Mouse (Mus musculus) T-helper 1 cell (primary cell): ENCODE measurements around the gene Mucl3.

Experiments used
- in situ Hi-C: fragments of 300-600 bp; cut with MboI, MseI; formaldehyde crosslinking; loops from one replicate; pipeline ENCODE4 v1.15.1; 2025; ENCODE audit warnings: high pct_unique_total_duplicates

Mucl3 gene

DNA sequence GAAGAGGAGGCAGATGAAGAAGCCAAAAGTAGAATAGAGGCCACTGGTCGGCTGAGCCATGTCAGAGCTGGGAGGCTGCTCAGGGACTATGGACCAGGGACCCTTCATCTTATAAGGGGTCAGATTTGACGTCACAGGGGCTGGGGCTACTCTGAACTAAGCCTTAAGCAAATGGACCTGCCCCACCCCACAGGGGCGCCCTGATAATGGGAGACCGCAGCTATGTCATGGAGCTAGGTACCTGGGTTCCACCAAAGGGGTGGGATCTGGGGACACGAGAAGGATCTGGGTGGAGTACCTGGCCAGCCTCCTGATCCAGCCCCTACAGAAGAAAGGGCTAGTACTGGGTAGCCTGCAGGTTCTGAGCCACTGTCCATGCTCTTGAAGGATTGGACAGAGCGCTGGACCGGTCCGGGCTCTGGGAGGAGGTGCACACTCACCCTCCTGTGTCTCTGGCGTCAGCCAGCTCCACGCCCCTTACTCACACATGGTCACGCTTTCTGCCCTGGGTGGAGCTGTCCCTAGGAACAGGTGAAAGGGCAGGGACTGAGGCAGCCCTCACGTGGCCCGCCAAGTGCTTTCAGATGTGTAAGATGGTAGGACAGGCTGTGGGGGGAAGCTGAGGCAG lies at the start of gene Mucl3:
Mucl3 (minus strand) TSS at position 87 of the 628 bp plus-strand sequence.
- in situ Hi-C loops: no loop called here

DNA sequence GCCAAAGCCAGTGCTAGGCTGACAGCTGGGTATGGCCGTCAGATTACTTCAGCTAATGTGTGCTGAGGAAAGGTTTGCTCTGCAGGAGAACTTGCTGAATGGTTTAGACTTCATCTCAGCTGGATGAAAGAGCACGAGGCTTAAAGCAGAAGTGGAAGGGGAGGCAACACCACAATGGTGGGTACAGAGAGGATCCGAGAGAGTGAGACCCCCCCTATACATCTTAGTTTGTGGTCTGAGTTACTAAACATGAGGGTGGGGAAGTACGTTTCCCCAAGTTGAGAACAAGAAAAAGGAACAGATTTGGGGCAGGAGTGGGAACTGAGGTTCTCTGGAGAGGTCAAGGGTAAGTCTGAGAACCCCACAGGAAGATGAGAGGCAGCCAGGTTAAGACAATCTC lies 48.9 kb upstream of the Mucl3 start:
- in situ Hi-C loops: no loop called here

DNA sequence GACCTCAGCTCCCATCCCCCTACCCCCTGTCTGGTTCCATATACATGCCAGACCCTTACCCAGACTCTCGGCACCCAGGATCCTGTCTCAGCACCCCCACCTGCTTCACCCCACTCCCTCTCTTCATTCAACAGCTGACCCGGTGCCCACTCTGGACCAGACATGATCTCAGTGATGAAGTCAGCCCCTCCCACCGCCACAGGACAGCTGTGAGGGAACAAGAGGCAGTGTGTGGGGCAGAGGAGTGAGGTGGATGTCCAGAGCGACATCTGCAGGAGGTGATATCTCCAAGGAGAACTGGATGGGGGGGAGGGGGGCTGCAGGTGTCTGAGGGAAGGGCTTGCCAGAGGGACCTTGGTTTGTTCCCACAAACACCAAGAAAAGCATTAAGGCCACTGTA lies 48.3 kb upstream of the Mucl3 start:
- in situ Hi-C loops: no loop called here

DNA sequence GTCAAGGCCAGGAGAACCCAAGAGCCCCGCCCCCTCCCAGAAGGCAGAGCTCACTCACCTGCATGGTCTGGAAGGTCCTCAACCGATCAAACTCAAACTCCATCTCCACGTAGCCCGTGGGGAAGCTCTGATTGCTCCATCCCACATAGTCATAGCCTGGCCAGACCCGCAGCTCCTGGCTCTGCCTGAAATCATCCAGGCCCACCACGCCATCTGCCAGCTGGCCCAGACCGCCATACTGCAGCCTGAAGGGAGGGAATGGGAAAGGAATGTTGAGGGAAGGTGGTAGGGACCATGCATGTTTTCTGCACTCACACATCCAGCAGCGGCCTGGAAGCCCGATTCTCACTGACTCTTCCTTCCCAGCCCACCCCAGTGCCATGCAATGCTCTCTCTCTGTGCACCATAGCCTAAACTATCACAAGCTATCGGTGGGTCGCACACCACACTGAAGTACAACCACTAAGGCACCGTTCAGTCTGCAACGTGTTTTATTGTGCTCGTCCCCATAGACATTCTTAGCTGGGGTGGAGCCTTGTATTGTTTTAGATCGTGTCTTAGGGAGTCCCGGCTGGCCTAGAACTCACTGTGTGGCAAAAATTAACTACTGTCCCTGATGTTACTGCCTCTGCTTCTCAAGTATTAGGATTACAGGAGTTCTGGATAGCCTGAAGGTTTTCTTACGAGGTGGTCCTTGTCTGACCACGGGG lies 46.6 kb upstream of the Mucl3 start:
- in situ Hi-C loops: no loop called here

DNA sequence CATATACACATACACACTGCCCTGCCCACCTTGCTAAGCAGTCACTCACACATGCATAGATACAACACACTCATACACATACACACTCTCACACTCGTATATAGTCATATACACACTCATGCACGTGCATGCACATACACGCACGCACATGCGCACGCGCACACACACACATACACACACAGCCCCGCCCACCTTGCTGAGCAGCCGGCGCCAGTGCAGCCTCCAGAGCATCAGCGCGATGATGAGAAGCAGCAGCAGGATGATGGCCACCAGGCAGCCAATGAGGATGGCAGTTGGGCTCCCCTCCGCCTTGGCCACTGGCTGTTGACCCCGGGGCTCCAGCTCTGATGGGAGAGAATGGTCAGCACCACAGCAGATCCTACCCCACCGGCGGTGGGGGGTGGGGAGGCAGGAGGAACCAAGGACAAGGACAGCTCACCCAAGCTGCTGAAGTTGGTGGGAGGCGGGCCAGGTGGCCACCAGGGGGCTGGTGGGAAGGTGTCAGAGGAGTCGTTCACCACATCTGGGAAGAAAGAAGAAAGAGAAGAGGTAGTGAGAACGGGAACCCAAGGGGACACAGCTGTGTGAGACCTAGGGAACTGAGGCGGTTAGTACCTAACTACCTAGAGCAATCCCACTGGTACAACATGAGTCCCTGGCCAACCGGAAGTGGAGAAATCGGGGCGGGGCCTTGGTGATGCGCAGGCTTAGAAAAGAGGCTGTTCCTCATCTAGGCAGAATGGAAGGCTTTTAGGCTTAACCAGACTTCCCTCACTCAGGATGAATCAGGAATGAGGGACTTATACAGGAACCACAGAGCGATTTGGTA lies 45.1 kb upstream of the Mucl3 start:
- in situ Hi-C loops: no loop called here

DNA sequence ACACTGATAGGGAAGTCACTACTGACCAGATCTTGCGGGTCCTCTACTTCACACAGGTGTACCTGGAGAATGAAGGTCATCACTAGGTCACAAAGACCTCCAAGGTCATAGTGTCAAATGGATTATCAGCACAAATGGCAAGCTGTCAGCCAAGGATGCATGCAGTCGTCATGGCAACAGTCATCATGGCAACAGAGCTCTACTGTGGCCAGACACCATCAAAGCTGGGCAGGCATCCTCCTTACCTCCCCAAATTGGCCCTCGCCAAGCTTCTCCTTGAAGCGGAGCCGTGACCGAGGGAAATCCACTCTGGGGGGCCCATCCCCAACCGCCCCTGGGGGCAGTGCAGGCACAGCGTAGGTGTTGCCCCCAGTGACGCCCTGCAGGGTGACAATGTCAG lies 41.6 kb upstream of the Mucl3 start:
- in situ Hi-C loops: no loop called here

DNA sequence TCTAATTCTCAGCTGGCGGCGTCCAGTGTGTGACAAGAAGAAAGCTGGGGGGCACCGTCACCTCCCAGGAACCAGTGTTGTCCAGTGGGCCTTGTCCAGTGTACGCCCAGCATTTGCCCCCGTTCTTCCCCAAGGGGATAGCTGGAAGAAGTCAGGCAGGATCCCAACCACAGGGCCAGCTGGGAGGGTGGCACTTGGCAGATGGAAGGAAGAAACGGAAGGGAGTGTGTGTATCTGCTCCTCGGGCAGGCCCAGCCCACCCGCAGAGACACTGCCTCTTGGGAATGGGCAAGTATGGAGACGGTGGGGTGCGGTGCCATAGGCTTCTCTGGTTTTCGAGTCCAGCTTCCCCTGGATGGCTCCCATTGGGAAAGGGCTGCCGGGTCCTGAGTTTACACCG lies 38.5 kb upstream of the Mucl3 start:
- in situ Hi-C loops: no loop called here

DNA sequence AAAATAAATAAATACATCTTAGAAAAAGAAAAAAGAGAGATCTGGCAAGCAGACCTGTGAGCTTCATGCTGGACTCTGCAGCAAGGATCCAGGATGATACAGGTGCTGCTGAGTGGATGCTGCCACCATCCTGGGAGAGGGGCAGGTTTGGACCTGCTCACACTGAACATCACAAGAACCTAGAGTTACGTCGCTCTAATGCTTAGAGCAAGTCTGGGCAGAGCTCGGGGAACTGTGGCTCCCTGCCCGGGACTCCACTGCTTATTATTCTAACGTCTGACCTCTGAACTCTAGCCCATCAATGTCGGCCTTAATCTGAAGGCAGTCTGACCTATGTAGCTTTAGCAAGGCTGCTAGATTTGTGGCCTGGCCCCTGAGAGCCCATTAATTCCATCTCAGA lies 37.1 kb upstream of the Mucl3 start:
- in situ Hi-C loops: no loop called here

DNA sequence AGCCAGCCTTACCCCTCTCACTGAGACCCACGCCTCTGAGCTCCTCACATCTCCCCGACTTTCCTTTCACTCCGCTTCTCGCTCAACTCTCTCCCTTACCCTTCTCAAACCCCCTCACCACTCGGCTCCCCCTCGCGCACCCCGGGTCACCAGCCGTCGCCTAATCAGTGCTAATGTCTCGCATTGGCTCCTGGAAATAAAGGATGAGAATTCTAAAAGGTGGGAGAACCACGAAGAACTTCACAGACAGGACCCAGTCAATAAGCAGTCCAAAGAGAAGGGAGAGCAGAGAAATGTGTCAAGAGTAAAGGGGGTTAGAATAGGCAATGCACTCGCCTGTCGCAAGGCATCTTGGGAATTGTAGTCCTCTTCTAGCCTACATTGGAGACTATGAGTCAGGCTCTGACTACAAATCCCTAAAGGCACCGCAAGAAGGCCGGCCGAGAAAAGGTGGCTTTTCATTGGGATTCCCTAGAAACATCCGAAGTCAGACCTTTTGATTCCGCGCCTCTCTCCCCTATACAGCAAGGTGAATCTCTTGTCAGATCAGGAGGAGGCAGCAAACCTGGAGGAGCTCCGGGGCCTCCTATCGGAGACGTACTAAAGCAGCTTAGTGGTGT lies 30.0 kb upstream of the Mucl3 start, which contains the start of gene Gtf2h4:
Gtf2h4 (minus strand) TSS at position 324 of the 620 bp plus-strand sequence.
- in situ Hi-C loops: no loop called here

DNA sequence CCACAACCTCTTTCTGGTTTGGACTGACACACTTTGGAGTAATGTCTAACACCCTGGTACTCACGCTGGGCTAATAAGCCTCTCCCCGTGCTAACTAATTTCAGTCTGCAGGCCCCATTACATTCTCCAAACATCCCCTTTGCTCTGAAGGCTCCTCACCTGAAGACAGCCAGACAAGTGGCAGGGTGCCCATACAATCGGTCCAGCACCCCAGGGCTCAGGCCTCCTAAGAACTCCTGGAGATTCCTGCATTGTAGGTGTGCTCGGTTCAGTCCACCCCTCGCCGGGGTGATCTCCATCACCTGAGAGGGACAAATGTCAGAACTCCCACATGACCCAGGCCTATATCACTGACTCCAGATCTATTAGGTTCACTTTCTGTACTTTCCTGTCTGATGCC lies 29.0 kb upstream of the Mucl3 start:
- in situ Hi-C loops: no loop called here

DNA sequence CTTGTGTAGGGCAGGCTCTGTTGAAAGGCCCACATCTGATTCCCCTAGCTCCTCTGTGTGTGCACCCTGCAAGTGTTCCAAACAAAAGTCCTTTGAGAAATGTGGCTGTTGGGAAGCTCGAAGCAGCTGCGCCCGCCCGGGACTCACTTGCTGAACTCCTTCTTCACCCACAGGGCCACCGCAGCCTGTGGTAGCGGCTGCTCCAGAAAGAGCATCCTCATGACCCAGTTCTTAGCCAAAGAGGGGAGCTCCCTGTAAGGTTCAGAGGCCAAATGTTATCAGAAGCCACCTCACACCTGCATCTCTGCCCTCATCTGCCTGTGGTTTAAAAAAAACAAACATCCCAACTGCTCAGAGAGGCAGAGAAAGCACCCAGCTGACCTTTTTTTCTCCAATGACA lies 28.4 kb upstream of the Mucl3 start:
- in situ Hi-C loops: no loop called here

DNA sequence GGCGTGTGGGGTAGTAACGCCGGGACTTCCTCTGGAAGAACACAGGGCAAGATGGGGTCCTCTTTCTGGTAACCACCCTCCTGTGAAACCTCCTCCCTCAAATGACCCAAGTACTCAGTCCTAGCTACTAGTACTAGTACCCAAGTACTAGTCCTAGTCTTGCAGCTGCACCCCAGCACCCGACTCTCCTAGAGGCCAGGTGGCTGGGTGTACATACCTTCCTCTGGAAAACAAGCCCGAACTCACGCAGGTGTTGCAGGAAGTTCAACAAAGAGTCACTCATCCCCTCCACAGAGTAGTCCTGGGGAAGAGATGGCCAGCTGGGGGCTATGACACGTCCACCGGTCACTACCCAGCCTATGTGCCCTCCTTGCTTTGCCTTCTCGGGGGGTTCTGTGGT lies 26.2 kb upstream of the Mucl3 start:
- in situ Hi-C loops: no loop called here

DNA sequence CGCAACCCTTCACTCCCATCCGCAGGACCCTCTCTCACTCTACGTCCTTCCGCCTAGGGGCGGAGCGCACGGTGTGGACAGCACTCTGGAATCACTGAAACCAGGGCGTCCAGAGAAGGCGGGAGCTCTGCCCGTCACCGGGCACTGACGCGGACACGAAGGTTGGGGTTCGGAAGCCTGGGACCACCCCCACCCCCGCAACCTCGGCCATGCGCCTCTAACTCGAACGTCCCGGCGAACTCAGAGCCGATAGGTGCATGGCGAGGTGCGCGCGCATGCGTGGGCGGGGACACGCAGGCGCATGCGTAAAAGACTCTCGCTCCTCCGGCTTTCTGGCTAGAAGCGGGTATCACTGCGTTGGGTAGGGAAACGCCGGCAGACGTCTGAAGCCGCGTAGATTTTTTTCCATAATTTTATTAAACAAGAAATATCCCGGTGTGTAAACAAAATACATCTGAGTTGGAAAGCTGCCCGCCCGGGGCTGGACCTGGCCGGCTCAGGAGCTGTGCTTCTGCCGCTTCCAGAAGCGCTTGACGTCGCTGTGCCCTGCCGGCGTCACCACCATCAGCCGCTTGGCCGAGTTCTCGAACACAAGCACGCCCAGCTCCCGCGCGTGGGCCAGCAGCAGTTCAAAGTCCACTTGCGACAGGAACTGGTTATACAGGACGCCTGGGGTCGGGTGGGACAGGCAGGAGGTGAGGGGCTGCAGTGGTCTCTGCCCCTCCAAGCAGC lies 24.0 kb upstream of the Mucl3 start, which contains the start of gene Vars2:
Vars2 (minus strand) TSS at position 259 of the 732 bp plus-strand sequence.
- in situ Hi-C loops: no loop called here

DNA sequence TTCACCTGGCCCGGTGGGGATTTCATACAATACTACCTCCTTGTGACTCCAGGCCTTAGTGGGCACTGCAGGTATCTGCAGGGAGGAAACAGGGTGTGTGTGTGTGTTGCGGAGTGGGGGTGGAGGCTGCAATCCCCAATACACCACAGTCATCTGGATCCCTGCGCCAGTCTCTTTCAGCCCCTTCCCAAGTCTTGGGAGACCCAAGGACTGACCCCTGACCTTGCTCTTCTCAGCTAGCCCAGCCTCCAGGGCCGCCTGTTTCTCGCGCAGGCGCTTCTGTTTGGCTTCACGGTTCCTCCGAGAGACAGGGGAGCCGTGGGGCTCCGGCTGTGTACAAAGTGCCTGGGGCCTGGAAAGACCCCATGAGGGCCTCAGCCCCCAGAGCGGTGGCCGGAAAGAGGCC lies 23.4 kb upstream of the Mucl3 start:
- in situ Hi-C loops: no loop called here

DNA sequence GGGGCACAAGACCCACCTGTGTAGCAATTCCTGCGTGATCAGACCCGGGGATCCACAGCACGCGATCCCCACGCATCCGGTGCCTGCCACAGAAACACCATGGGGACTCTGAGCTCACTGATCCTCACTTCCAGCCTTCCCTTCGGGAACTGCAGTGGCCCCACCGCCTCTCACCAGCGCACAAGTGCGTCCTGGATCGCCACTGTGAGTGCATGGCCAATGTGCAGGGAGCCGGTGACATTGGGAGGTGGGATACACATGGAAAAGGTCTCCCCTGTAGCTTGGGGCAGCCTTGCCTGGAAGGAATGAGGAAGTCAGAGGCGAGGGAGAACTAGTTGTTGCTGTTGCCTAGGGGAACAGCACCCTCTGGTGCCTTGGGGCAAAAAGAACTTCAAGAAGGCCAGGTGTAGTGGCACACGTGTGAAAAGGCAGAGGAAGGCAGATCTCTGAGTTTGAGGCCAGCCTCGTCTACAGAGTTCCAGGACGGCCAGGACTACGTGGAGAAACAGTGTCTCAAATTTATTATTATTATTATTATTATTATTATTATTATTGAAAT lies 22.5 kb upstream of the Mucl3 start:
- in situ Hi-C loops: no loop called here

DNA sequence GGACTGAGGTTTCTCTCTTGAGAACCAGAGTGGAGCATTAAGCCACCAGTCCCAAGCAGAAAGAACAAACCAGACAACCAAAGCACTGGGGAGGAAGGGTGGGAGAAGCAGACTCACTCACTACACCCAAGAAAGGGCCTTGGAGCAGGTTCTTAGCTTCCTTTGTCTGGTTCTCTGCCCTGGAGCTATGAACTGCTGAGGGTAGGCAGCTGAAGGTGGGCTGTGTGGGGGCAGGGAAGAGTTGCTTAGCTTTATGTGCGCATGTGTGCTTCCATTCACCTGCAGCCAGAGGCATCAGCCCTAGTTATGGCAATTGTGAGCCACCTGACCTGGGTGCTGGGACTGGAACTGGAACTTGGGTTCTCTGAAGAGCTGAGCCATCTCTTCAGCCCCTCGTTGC lies 9.6 kb upstream of the Mucl3 start:
- in situ Hi-C loops: no loop called here

DNA sequence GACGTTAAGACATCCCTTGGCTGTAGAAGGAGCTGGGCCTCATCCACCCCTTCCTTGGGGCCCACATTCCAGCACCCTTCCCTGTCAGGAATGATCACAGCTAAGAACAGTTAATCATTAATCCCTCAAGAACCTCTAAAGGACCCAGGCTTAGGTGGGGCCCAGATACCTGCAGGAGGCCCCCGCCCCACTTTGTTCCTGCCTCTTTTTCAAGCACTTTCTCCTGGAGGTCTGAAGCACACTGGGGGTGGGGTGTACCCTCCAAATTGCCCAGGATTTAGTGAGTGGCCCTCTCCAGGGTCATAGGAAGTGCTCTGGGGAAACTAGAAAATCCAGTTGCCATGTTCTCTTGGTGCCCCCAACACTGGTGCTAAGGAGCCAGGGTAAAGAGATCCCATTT lies 5.9 kb upstream of the Mucl3 start:
- in situ Hi-C loops: no loop called here

DNA sequence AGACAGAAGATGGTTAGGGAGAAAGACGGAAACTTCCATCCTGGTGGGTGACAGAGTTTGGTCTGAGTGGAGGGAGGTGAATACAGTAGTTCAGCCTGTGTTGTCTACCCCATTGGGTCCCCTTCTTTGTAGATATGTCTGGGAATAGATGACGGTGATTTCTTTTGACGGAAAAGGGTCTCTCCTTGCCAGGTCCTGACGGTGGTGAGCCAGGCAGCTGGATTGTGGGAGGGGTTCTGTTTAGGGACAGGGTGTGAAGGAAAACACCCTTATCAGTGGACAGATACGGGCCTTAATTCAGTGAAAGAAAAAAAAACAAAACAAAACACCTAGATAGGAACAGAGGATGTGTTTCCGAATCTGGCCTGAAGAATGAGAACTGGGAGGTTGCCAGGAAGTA lies 4.1 kb downstream of the Mucl3 start:
- in situ Hi-C loops: no loop called here

DNA sequence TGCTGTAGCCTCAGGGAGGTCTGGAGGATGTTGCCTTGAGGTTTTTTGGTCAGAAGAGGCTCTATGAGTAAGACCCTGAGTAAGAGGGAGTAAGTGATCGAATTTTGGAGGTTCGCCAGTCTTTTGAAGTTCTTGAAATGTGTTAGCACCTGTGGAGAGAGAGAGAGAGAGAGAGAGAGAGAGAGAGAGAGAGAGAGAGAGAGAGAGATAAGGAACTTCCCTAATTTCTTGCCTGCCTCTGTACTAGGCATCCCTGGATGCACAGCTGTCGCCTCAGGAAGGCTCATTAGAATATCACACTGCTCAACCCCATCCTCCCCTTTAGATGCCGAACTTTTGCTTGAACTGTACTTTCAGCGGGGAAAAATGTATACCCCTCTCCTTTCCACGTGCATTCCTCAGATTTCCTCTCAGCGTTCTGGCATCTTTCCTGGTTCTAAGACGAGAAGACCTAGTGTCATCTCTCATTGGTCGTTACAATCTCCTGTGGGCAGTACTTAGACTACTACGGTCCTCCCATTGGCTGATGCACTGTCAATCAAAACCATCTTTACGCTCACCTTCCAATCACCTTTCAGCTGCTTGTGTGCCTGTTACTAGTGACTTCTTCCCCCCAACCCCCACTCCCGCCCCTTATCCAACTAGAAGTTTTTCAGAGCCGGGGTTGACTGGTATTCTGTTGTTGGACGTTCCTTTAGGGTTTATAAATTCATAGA lies 4.9 kb downstream of the Mucl3 start:
- in situ Hi-C loops: no loop called here

DNA sequence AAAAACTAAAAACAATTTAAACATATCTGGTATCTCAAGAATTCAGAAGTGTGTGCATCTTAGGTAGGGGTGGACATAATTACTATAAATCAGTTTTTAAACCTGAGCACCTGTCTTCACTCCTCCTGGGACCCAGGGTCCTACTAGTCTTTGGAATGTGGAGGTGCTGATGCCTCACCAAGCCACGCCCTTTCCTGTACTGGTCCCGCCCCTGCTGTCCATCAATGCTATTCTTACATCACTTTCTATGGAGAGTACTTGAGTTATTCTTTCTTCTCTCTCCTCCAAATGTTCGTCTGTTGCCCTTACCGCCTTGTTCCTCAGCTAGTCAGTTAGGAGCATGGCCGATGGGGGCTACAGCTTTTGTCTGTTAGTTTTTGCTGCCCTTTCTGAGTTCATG lies 7.1 kb downstream of the Mucl3 start:
- in situ Hi-C loops: no loop called here
